Mouse (Mus musculus) testis, adult 2 months (tissue): ENCODE results near the gene Ugt1a7c.

Source experiments
- CTCF ChIP-seq: fragments of 200-500 bp; IDR thresholded peaks from 2 replicates; pipeline ENCODE4 v1.5.1; 2012; ENCODE audit warnings: low read depth, mild to moderate bottlenecking, inconsistent platforms, low read length, moderate library complexity; ENCODE audit not compliant: control insufficient read depth, insufficient read depth, insufficient replicate concordance
- POLR2A ChIP-seq: fragments of 200-500 bp; IDR thresholded peaks from 2 replicates; pipeline ENCODE4 v1.6.1; 2012; ENCODE audit warnings: low read depth, mild to moderate bottlenecking, inconsistent platforms, low read length, moderate library complexity; ENCODE audit not compliant: control insufficient read depth

DNA sequence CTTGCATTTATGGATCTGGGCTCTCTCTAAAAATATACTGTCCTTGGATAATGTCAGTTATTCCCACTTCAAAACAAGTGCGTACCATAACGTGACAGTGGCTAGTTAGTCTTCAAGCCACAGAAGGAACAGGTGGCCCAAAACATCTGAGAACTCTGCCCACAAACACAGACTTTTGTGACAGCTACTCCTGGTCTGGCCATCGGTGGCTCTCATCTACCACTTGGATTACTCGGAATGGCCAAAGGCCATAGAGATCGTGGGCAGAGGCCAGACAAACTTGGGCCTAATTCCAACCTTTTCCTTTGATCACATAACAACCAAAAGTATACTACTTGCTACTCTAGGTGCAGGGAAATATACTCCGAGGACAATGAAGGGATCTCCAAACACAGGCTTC is 173.2 kb downstream of the Ugt1a7c start:
- no peak for TF ChIP-seq CTCF
- no peak for TF ChIP-seq POLR2A
